Mouse (Mus musculus) embryonic facial prominence, embryonic 11.5 days (tissue): ENCODE results near the gene Plekha8. TPM values are rescaled to one million over a fixed set of nuclear protein-coding genes. Genes with fewer than 3 reads are reported as not detected.

Source experiments
- ATAC-seq: fragments of 200-750 bp; cut with Nextera tagmentation; replicated peaks from 2 replicates; pipeline ENCODE4 v1.8.0; 2017; ENCODE audit warnings: low read depth; ENCODE audit not compliant: insufficient number of reproducible peaks, low FRiP score, low TSS enrichment
- DNase-seq: peaks from one replicate; pipeline ENCODE4 v3.0.0-alpha.2; 2015; ENCODE audit warnings: low spot score
- H3K27ac ChIP-seq: fragments of 300-500 bp; sonication (generic); replicated peaks from 2 replicates; pipeline ENCODE4 v1.5.1; 2014; ENCODE audit warnings: mild to moderate bottlenecking, low read depth, low read length, control low read depth
- H3K27me3 ChIP-seq: fragments of 300-500 bp; sonication (generic); 2 replicates; pipeline ENCODE4 v1.6.1; 2014; ENCODE audit warnings: mild to moderate bottlenecking, low read length, moderate library complexity, mixed read lengths; ENCODE audit not compliant: control insufficient read depth, insufficient read depth
- H3K36me3 ChIP-seq: fragments of 300-500 bp; sonication (generic); replicated peaks from 2 replicates; pipeline ENCODE4 v1.6.1; 2014; ENCODE audit warnings: low read depth, mild to moderate bottlenecking, low read length, moderate library complexity, mixed read lengths; ENCODE audit not compliant: control insufficient read depth, insufficient read depth
- H3K4me1 ChIP-seq: fragments of 300-500 bp; sonication (generic); 2 replicates; pipeline ENCODE4 v1.6.1; 2014; ENCODE audit warnings: low read length, mixed read lengths; ENCODE audit not compliant: control insufficient read depth, insufficient read depth
- H3K4me2 ChIP-seq: fragments of 300-500 bp; sonication (generic); 2 replicates; pipeline ENCODE4 v1.6.1; 2014; ENCODE audit warnings: low read depth, mild to moderate bottlenecking, control low read depth, low read length, moderate library complexity
- H3K4me3 ChIP-seq: fragments of 300-500 bp; sonication (generic); 2 replicates; pipeline ENCODE4 v1.5.1; 2014; ENCODE audit warnings: low read depth, low read length, control low read depth
- H3K9ac ChIP-seq: fragments of 300-500 bp; sonication (generic); replicated peaks from 2 replicates; pipeline ENCODE4 v1.6.1; 2014; ENCODE audit warnings: mild to moderate bottlenecking, control low read depth, low read length
- H3K9me3 ChIP-seq: fragments of 300-500 bp; sonication (generic); replicated peaks from 2 replicates; pipeline ENCODE4 v1.6.1; 2016; ENCODE audit warnings: mild to moderate bottlenecking, low read length, inconsistent platforms, mixed read lengths; ENCODE audit not compliant: control insufficient read depth
- WGBS: fragments of 180-500 bp; shearing (Covaris S2); extraction: QIAGEN DNeasy Blood & Tissue Kit; methylation state at CpG from one replicate; pipeline ENCODE4 v1.1.7; 2014; 5-methylcytosine and 5-hydroxymethylcytosine counted together
- polyA plus RNA-seq: library from polyadenylated mRNA; unstranded; fragments of >200 nt; fragmentation: Nextera tagmentation; extraction: Ambion mirVana; gene quantifications from 2 replicates; pipeline ENCODE4 v1.2.1, GENCODE M21; 2014

The Plekha8 gene
- polyA plus RNA-seq, 1 experiment from 2014 or later, result 24.7 TPM

- no peaks in the 10 kb centered on the region for H3K36me3 ChIP-seq
- WGBS, result 84% methylated on average over 5 of the region's 5 CpGs
- no peak for ATAC-seq
Measured at GRCm38 (mm10) chr6:54600681-54601347, 5.9 kb downstream of the Plekha8 start.

GRCm38 (mm10) chr6:54602891-54603290 is 8.0 kb downstream of the Plekha8 start:
- H3K27me3 ChIP-seq, result no peaks in the 10 kb centered on the region
- WGBS, result 89% methylated on average over 2 of the region's 2 CpGs
- ATAC-seq, result no peak
- no peak overlapping the region for H3K27ac ChIP-seq
- H3K4me1 ChIP-seq, result no peaks in the 10 kb centered on the region
- H3K9me3 ChIP-seq, result no peaks in the 10 kb centered on the region
- H3K4me3 ChIP-seq, result no peak overlapping the region
- no peak for DNase-seq
- H3K9ac ChIP-seq, result no peak overlapping the region
- H3K4me2 ChIP-seq, result no peak overlapping the region
- no peaks in the 10 kb centered on the region for H3K36me3 ChIP-seq

More at GRCm38 (mm10) chr6:54600681-54601347, 5.9 kb downstream of the Plekha8 start:
- Histone ChIP-seq H3K9me3 (no peaks in the 10 kb centered on the region), H3K27ac (no peak overlapping the region), H3K4me3 (no peak overlapping the region), H3K9ac (no peak overlapping the region), H3K4me2 (no peak overlapping the region), H3K27me3 (no peaks in the 10 kb centered on the region), H3K4me1 (no peaks in the 10 kb centered on the region)
- no peak for DNase-seq

GRCm38 (mm10) chr6:54604001-54604715 is 9.2 kb downstream of the Plekha8 start:
- H3K4me3 ChIP-seq, result no peak overlapping the region
- H3K9ac ChIP-seq, result no peak overlapping the region
- H3K4me2 ChIP-seq, result no peak overlapping the region
- H3K36me3 ChIP-seq, result no peaks in the 10 kb centered on the region
- H3K9me3 ChIP-seq, result no peaks in the 10 kb centered on the region
- H3K27ac ChIP-seq, result no peak overlapping the region
- 94% methylated on average over 1 of the region's 1 CpGs for WGBS
- no peaks in the 10 kb centered on the region for H3K4me1 ChIP-seq
- no peak for DNase-seq
- ATAC-seq, result no peak
- H3K27me3 ChIP-seq, result no peaks in the 10 kb centered on the region

GRCm38 (mm10) chr6:54606241-54606640 is 11.3 kb downstream of the Plekha8 start:
- no peak overlapping the region for H3K4me2 ChIP-seq
- no peaks in the 10 kb centered on the region for H3K36me3 ChIP-seq
- no peaks in the 10 kb centered on the region for H3K27me3 ChIP-seq
- ATAC-seq, result no peak
- no peaks in the 10 kb centered on the region for H3K4me1 ChIP-seq
- no peak overlapping the region for H3K9ac ChIP-seq
- H3K9me3 ChIP-seq, result no peaks in the 10 kb centered on the region
- 67% methylated on average over 4 of the region's 4 CpGs for WGBS
- H3K27ac ChIP-seq, result no peak overlapping the region
- no peak overlapping the region for H3K4me3 ChIP-seq
- DNase-seq, result no peak

- Histone ChIP-seq H3K4me2 (no peak overlapping the region), H3K36me3 (no peaks in the 10 kb centered on the region), H3K4me3 (no peak overlapping the region), H3K9ac (no peak overlapping the region), H3K9me3 (no peaks in the 10 kb centered on the region), H3K4me1 (no peaks in the 10 kb centered on the region), H3K27me3 (no peaks in the 10 kb centered on the region), H3K27ac (no peak overlapping the region)
- DNase-seq (no peak), ATAC-seq (no peak)
- WGBS, result 77% methylated on average over 3 of the region's 3 CpGs
Measured at GRCm38 (mm10) chr6:54617363-54617762, 22.5 kb downstream of the Plekha8 start.

- no peak for ATAC-seq
- DNase-seq, result no peak
- Histone ChIP-seq H3K4me2 (no peak overlapping the region), H3K36me3 (no peaks in the 10 kb centered on the region), H3K9ac (no peak overlapping the region), H3K4me3 (no peak overlapping the region), H3K27me3 (no peaks in the 10 kb centered on the region), H3K9me3 (no peaks in the 10 kb centered on the region), H3K27ac (no peak overlapping the region), H3K4me1 (no peaks in the 10 kb centered on the region)
- WGBS, result 94% methylated on average over 7 of the region's 7 CpGs
Measured at GRCm38 (mm10) chr6:54619530-54619929, 24.6 kb downstream of the Plekha8 start.

- Histone ChIP-seq H3K27me3 (no peaks in the 10 kb centered on the region), H3K4me3 (no peak overlapping the region), H3K9ac (no peak overlapping the region), H3K27ac (no peak overlapping the region), H3K4me2 (no peak overlapping the region), H3K36me3 (no peaks in the 10 kb centered on the region), H3K9me3 (no peaks in the 10 kb centered on the region), H3K4me1 (no peaks in the 10 kb centered on the region)
- 85% methylated on average over 4 of the region's 4 CpGs for WGBS
- no peak for DNase-seq
- ATAC-seq, result no peak
Measured at GRCm38 (mm10) chr6:54620357-54620756, 25.4 kb downstream of the Plekha8 start.

GRCm38 (mm10) chr6:54628381-54628780 is 33.5 kb downstream of the Plekha8 start:
- WGBS, result 92% methylated on average over 3 of the region's 3 CpGs
- no peak overlapping the region for H3K9ac ChIP-seq
- H3K4me3 ChIP-seq, result no peak overlapping the region
- no peak overlapping the region for H3K4me2 ChIP-seq
- H3K36me3 ChIP-seq, result no peaks in the 10 kb centered on the region
- ATAC-seq (no peak), DNase-seq (no peak)
- H3K27ac ChIP-seq, result no peak overlapping the region
- H3K9me3 ChIP-seq, result no peaks in the 10 kb centered on the region
- H3K4me1 ChIP-seq, result no peaks in the 10 kb centered on the region
- no peaks in the 10 kb centered on the region for H3K27me3 ChIP-seq
